Mouse (Mus musculus) lung, adult 2 months (tissue): ENCODE measurements around the gene Krt4. TPM values are rescaled to one million over a fixed set of nuclear protein-coding genes. Genes with fewer than 3 reads are reported as not detected.

Source experiments
- DNase-seq: peaks from one replicate; pipeline ENCODE4 v3.0.0; 2022
- H3K4me1 ChIP-seq: fragments of 200-500 bp; 2 replicates; pipeline ENCODE4 v1.6.1; 2011; ENCODE audit warnings: low read length; ENCODE audit not compliant: control insufficient read depth, insufficient read depth
- H3K4me3 ChIP-seq: fragments of 200-500 bp; replicated peaks from 2 replicates; pipeline ENCODE3; 2011; ENCODE audit warnings: low read depth, mild to moderate bottlenecking, control low read depth, low read length; ENCODE audit errors: extremely low read depth
- CTCF ChIP-seq: fragments of 200-500 bp; IDR thresholded peaks from 2 replicates; pipeline ENCODE4 v1.5.1; 2011; ENCODE audit warnings: mild to moderate bottlenecking, low read length, control low read depth; ENCODE audit not compliant: insufficient read depth
- POLR2A ChIP-seq: fragments of 200-500 bp; IDR thresholded peaks from 2 replicates; pipeline ENCODE4 v1.6.1; 2011; ENCODE audit warnings: low read depth, mild to moderate bottlenecking, control low read depth, low read length, borderline replicate concordance; ENCODE audit errors: extremely low read depth
- WGBS: fragments of 180-500 bp; shearing (Covaris S2); methylation state at CpG from one replicate; pipeline ENCODE4 v1.1.7; 2018; 5-methylcytosine and 5-hydroxymethylcytosine counted together
- polyA plus RNA-seq: library from polyadenylated mRNA; depleted of rRNA; stranded (reverse); fragments of >200 nt; gene quantifications from 2 replicates; pipeline ENCODE4 v1.2.3, GENCODE M21; 2012; rRNA removed

The Krt4 gene
- polyA plus RNA-seq, 1 experiment = 1,733 TPM

DNA sequence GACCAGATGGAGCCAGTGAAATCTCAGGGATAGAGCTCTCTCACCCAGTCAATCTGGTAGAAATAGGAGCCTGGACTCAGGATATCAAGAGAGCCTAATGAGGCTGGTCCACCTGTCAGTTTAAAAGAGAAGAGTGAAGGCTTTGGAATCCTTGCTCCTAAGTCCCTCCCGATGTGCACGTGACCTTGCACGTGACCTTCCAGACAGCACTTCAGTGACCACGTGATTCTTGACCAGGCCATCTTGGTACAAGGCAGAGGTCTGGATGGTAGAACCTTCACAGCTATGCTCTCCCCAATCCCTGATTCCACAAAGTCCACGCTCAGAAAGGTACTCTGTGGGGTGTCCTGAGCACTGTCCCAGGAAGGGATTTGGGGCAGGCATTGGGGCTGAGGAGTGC is 19.7 kb downstream of the Krt4 start:
- 81% methylated on average over 5 of the region's 5 CpGs for WGBS
- TF ChIP-seq POLR2A (no peak), CTCF (no peak)
- no peak for DNase-seq
- Histone ChIP-seq H3K4me1 (no peaks in the 10 kb centered on the region), H3K4me3 (no peak overlapping the region)

DNA sequence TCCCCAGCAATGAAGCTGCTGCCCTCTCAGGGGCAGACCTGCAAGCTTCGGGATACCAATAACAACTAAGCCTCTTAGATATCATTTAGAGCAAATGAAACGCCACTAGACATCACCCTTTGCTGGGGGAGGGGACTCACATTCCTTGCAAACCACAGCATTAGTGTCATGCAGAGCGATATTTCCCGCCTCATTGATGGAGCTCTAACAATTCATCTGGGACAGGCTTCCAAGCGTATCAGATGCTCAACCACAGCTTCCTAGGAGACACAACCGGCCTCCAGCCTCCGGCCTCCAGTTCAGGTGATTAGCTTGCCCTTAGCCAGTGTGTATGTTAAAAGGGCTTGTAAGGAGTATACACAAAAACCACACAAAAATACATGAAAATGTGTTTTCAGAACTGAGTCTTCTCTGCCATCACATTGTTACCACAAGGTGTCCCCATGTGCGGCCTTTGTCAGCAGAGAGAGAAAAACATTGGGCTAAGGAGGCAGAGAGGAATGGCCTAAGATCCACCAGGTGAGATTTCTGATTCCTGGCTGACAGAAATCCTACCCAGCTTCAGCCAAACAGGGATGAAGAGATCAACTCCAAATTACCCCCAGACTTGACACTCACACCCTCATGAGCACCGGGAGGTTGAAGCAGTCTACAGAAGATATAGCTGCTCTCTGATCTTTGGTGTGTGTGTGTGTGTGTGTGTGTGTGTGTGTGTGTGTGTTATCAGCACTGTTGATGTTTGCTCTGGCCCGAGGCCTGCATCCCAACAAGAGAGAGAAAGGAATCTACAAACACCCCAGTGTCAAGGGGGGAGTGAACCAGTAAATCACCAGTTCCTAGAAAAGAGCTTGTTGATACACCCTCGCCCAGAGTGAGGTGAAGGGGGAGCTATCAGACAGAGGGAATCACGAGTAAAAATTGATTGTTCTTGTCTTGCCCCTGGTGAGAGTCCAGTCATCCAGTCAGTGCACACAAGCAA is 22.1 kb downstream of the Krt4 start:
- 51% methylated on average over 12 of the region's 12 CpGs for WGBS
- H3K4me1 ChIP-seq = no peaks in the 10 kb centered on the region
- no peak for DNase-seq
- TF ChIP-seq CTCF (no peak), POLR2A (no peak)
- no peak overlapping the region for H3K4me3 ChIP-seq

DNA sequence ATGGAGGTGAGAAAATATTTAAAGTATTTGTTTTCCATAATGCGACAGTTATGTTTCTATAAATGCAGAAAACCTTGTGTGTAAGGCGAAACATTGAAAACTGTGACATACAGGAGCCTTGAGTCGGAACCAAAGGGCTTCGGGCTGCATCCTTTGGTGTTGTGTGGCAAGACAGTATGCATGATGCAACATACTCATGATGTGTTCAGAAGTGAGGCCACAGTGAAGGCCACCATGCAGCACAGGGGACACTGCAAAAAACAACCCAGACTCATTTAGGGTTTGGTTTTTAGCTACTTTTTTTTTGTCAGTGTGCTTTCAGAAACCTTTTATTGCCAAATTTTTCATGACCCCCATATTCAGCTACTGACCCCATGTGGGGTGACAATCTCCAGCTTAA is 29.3 kb downstream of the Krt4 start:
- Histone ChIP-seq H3K4me1 (no peaks in the 10 kb centered on the region), H3K4me3 (no peak overlapping the region)
- TF ChIP-seq POLR2A (no peak), CTCF (no peak)
- DNase-seq = no peak
- 86% methylated on average over 4 of the region's 4 CpGs for WGBS

DNA sequence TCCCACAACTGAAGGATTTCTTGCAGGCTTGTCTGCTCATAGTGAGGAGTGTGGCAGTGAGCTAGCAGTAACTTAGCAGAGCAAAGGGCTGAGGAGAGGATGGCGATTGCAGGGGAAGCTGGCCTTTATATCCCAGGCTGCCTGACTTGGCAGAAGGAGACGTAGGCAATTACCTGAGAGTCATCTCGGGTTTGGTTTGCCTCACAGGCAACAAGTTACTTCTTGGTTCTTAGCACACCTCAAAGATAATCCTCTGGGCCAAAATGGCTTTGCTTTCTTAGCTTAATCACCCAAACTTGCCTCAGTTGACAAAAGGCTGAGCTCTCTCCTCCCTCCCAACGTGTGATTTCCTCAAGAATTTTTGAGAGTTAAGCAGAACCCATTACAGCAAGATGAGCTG is 31.7 kb downstream of the Krt4 start, which contains the start of gene Krt76:
TSS of gene Krt76 (minus strand) at position 101 of the 400 bp plus-strand sequence.
- H3K4me3 ChIP-seq = no peak within 1 kb of the TSS
- H3K4me1 ChIP-seq = no peaks in the 10 kb centered on the region
- DNase-seq = no peak
- TF ChIP-seq POLR2A = no peak
- no peak for TF ChIP-seq CTCF
- 61% methylated on average over 4 of the region's 4 CpGs for WGBS

- no peak for TF ChIP-seq CTCF
- TF ChIP-seq POLR2A = no peak
- DNase-seq = no peak
- 18% methylated on average over 11 of the region's 11 CpGs for WGBS
- no peaks in the 10 kb centered on the region for H3K4me1 ChIP-seq
- no peak overlapping the region for H3K4me3 ChIP-seq
Observed at GRCm38 (mm10) chr15:101879776-101880175, 44.8 kb downstream of the Krt4 start.

GRCm38 (mm10) chr15:101878041-101878440 is 46.5 kb downstream of the Krt4 start:
- Histone ChIP-seq H3K4me1 (no peaks in the 10 kb centered on the region), H3K4me3 (no peak overlapping the region)
- no peak for TF ChIP-seq POLR2A
- no peak for TF ChIP-seq CTCF
- 52% methylated on average over 2 of the region's 2 CpGs for WGBS
- no peak for DNase-seq

- no peak for DNase-seq
- no peak for TF ChIP-seq POLR2A
- TF ChIP-seq CTCF = no peak
- WGBS = 66% methylated on average over 1 of the region's 1 CpGs
- Histone ChIP-seq H3K4me1 (no peaks in the 10 kb centered on the region), H3K4me3 (no peak overlapping the region)
Observed at GRCm38 (mm10) chr15:101874383-101874782, 50.2 kb downstream of the Krt4 start.

DNA sequence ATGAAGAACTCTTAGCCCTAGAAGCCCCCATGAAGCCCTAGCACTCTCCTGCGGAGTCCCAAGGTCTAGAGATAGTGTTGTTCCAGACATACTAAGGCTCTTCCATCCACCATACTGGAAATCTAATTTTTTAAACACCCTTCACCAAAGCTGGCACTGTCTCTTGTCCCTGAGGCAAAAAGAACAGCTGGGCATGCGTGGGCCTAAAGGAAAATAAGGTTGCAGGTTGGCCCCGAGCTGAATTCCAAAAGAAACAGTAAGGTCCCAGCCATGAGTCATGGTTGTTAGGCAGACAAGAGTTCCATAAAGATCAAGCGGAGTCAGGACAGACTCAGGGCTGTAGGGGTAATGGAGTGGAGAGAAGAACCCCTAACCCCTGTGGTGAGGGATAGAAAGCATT is 51.3 kb downstream of the Krt4 start:
- 69% methylated on average over 4 of the region's 4 CpGs for WGBS
- Histone ChIP-seq H3K4me3 (no peak overlapping the region), H3K4me1 (no peaks in the 10 kb centered on the region)
- no peak for TF ChIP-seq CTCF
- no peak for TF ChIP-seq POLR2A
- no peak for DNase-seq

GRCm38 (mm10) chr15:101869431-101869830 is 55.1 kb downstream of the Krt4 start, which contains the start of gene Krt77:
TSS of gene Krt77 (minus strand) at chr15:101869705.
- 28% methylated on average over 6 of the region's 6 CpGs for WGBS
- DNase-seq = no peak

More at GRCm38 (mm10) chr15:101869431-101869830, 55.1 kb downstream of the Krt4 start, which contains the start of gene Krt77:
- TF ChIP-seq POLR2A = no peak
- TF ChIP-seq CTCF = no peak
- Histone ChIP-seq H3K4me1 (no peaks in the 10 kb centered on the region), H3K4me3 (no peak within 1 kb of the TSS)

Other genes with a start within 250 kb of the Krt4 start
- gene Krt6b, start 244.4 kb downstream of the Krt4 start, polyA plus RNA-seq = 1.5 TPM in 1 of 2 replicates, not detected in the other
- 7.3 TPM in 1 of 2 replicates, not detected in the other for gene Krt6a, start 230.4 kb downstream of the Krt4 start, polyA plus RNA-seq
- 0.79 and 103 TPM in 2 replicates for gene Krt5, start 211.8 kb downstream of the Krt4 start, polyA plus RNA-seq
- gene Krt71, start 181.6 kb downstream of the Krt4 start, polyA plus RNA-seq = not detected in 2 replicates
- not detected in 2 replicates for gene Krt72, start 138.3 kb downstream of the Krt4 start, polyA plus RNA-seq
- gene Krt73, start 122.4 kb downstream of the Krt4 start, polyA plus RNA-seq = not detected in 2 replicates
- not detected in 2 replicates for gene Krt2, start 106.6 kb downstream of the Krt4 start, polyA plus RNA-seq
- gene Krt1, start 73.9 kb downstream of the Krt4 start, polyA plus RNA-seq = 0.26 and 0.57 TPM in 2 replicates
- gene Krt77, start 55.0 kb downstream of the Krt4 start, polyA plus RNA-seq = not detected in 2 replicates
- 0.46 TPM in 1 of 2 replicates, not detected in the other for gene Krt76, start 31.8 kb downstream of the Krt4 start, polyA plus RNA-seq
- 24.6 and 32.7 TPM in 2 replicates for gene Krt79, start 15.6 kb upstream of the Krt4 start, polyA plus RNA-seq
- 0.05 and 32.9 TPM in 2 replicates for gene Krt78, start 29.6 kb upstream of the Krt4 start, polyA plus RNA-seq
- gene Krt8, start 79.7 kb upstream of the Krt4 start, polyA plus RNA-seq = 128 and 147 TPM in 2 replicates
- gene Krt18, start 103.4 kb upstream of the Krt4 start, polyA plus RNA-seq = 62.6 and 63.8 TPM in 2 replicates
- 47.3 and 87.1 TPM in 2 replicates for gene Eif4b, start 149.0 kb upstream of the Krt4 start, polyA plus RNA-seq
- 255 and 329 TPM in 2 replicates for gene Tns2, start 175.7 kb upstream of the Krt4 start, polyA plus RNA-seq
- gene Spryd3, start 211.5 kb upstream of the Krt4 start, polyA plus RNA-seq = 40.8 and 55.2 TPM in 2 replicates
- gene Igfbp6, start 219.6 kb upstream of the Krt4 start, polyA plus RNA-seq = 337 and 400 TPM in 2 replicates
- gene Soat2, start 225.8 kb upstream of the Krt4 start, polyA plus RNA-seq = 1.1 and 1.2 TPM in 2 replicates